Mouse (Mus musculus): Measurements from ENCODE around the gene Fsd1.

DNA sequence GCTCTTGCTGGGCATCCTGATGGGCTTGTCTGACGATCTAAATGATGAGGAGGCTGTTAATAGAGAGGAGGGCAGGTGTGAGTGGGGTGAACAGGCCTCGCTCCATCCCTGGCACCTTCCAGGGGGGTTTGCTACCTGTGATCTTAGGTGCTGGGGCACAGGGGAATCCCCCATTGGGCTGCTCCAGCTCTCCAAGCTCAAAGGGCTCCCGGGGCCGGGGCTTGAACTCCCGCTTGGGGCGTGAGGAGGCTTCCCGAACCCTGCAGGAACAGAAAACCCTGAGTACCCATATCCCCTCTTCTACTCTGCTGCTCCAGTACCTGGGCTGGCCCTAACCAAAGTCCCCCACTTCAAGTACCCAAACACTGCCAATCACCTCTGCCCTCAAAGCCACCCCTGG, 31.5 kb downstream of the Fsd1 start:
- TF ChIP-seq POLR2AphosphoS2 (IDR thresholded peaks at IDR 0.05; ENCODE audit: insufficient read length, low read depth) (no peak), POLR2A (IDR thresholded peaks at IDR 0.05; ENCODE audit: insufficient read length, low read depth) (no peak)

Data from myocyte (in vitro differentiated cells).